Mouse (Mus musculus) heart, embryonic 13.5 days (tissue): ENCODE data around the gene Kansl1. TPM values are rescaled to one million over a fixed set of nuclear protein-coding genes. Genes with fewer than 3 reads are reported as not detected.

ENCODE experiments used
- ATAC-seq: fragments of 200-750 bp; cut with Nextera tagmentation; 2 replicates; pipeline ENCODE4 v1.8.0; 2017; ENCODE audit warnings: moderate TSS enrichment; ENCODE audit not compliant: insufficient number of reproducible peaks, low FRiP score, low TSS enrichment; ENCODE audit errors: extremely low read depth
- H3K27ac ChIP-seq: fragments of 300-500 bp; sonication (generic); replicated peaks from 2 replicates; pipeline ENCODE4 v1.5.1; 2015; ENCODE audit warnings: moderate library complexity, mild to moderate bottlenecking, inconsistent platforms
- H3K27me3 ChIP-seq: fragments of 300-500 bp; sonication (generic); replicated peaks from 2 replicates; pipeline ENCODE4 v1.6.1; 2015; ENCODE audit warnings: mild to moderate bottlenecking, inconsistent platforms
- H3K36me3 ChIP-seq: fragments of 300-500 bp; sonication (generic); 2 replicates; pipeline ENCODE4 v1.6.1; 2015; ENCODE audit warnings: mild to moderate bottlenecking, inconsistent platforms
- H3K4me1 ChIP-seq: fragments of 300-500 bp; sonication (generic); 2 replicates; pipeline ENCODE4 v1.6.1; 2015; ENCODE audit warnings: inconsistent platforms
- H3K4me2 ChIP-seq: fragments of 300-500 bp; sonication (generic); 2 replicates; pipeline ENCODE4 v1.6.1; 2015; ENCODE audit warnings: inconsistent platforms, mild to moderate bottlenecking, moderate library complexity
- H3K4me3 ChIP-seq: fragments of 300-500 bp; sonication (generic); 2 replicates; pipeline ENCODE4 v1.5.1; 2015; ENCODE audit warnings: moderate library complexity, mild to moderate bottlenecking, inconsistent platforms
- H3K9ac ChIP-seq: fragments of 300-500 bp; sonication (generic); 2 replicates; pipeline ENCODE4 v1.6.1; 2015; ENCODE audit warnings: inconsistent platforms, mild to moderate bottlenecking, moderate library complexity
- H3K9me3 ChIP-seq: fragments of 300-500 bp; sonication (generic); 2 replicates; pipeline ENCODE4 v1.6.1; 2016; ENCODE audit warnings: inconsistent platforms
- WGBS: fragments of 180-500 bp; shearing (Covaris S2); methylation state at CpG from one replicate; pipeline ENCODE4 v1.1.7; 2015; ENCODE audit warnings: mixed read lengths; 5-methylcytosine and 5-hydroxymethylcytosine counted together
- polyA plus RNA-seq: library from polyadenylated mRNA; unstranded; fragments of >200 nt; fragmentation: Nextera tagmentation; extraction: Ambion mirVana; gene quantifications from 2 replicates; pipeline ENCODE4 v1.2.1, GENCODE M21; 2015

The Kansl1 gene
- polyA plus RNA-seq, 1 experiment from 2014 or later = 13.3 TPM

GRCm38 (mm10) chr11:104305711-104306110 lies 162.9 kb downstream of the Kansl1 start:
- H3K9me3 ChIP-seq = no peaks in the 10 kb centered on the region
- no peak overlapping the region for H3K27ac ChIP-seq
- peaks cover 14% of the 10 kb centered on the region for H3K4me1 ChIP-seq
- no peak for ATAC-seq
- no peak overlapping the region for H3K4me2 ChIP-seq
- 85% methylated on average over 7 of the region's 7 CpGs for WGBS
- H3K27me3 ChIP-seq = peaks cover 38% of the 10 kb centered on the region
- H3K36me3 ChIP-seq = no peaks in the 10 kb centered on the region
- H3K9ac ChIP-seq = no peak overlapping the region
- no peak overlapping the region for H3K4me3 ChIP-seq

- WGBS = 59% methylated on average over 8 of the region's 8 CpGs
- Histone ChIP-seq H3K4me1 (peaks cover 14% of the 10 kb centered on the region), H3K4me2 (no peak overlapping the region), H3K4me3 (no peak overlapping the region), H3K9me3 (no peaks in the 10 kb centered on the region), H3K36me3 (no peaks in the 10 kb centered on the region), H3K9ac (no peak overlapping the region), H3K27ac (no peak overlapping the region), H3K27me3 (peaks cover 15% of the 10 kb centered on the region; the same call in 1 of the 2 replicates)
- no peak for ATAC-seq
Observed at GRCm38 (mm10) chr11:104303088-104303960, 165.3 kb downstream of the Kansl1 start.

GRCm38 (mm10) chr11:104302628-104303027 lies 166.0 kb downstream of the Kansl1 start:
- Histone ChIP-seq H3K36me3 (no peaks in the 10 kb centered on the region), H3K4me3 (no peak overlapping the region), H3K27me3 (peaks cover 10% of the 10 kb centered on the region; the same call in 1 of the 2 replicates), H3K27ac (no peak overlapping the region), H3K9ac (no peak overlapping the region), H3K9me3 (no peaks in the 10 kb centered on the region), H3K4me1 (peaks cover 14% of the 10 kb centered on the region), H3K4me2 (peak overlapping the region; percentile 1; the same call in 1 of the 2 replicates)
- ATAC-seq = no peak
- WGBS = 47% methylated on average over 12 of the region's 12 CpGs

- ATAC-seq = no peak
Observed at GRCm38 (mm10) chr11:104297671-104298070, 171.0 kb downstream of the Kansl1 start.

GRCm38 (mm10) chr11:104295656-104296055 lies 173.0 kb downstream of the Kansl1 start:
- H3K27me3 ChIP-seq = no peaks in the 10 kb centered on the region; the same call in 1 of the 2 replicates
- no peak overlapping the region for H3K27ac ChIP-seq
- H3K4me1 ChIP-seq = peaks cover 8% of the 10 kb centered on the region; the same call in 1 of the 2 replicates
- H3K9me3 ChIP-seq = no peaks in the 10 kb centered on the region
- no peak overlapping the region for H3K4me2 ChIP-seq
- no peak overlapping the region for H3K4me3 ChIP-seq
- H3K9ac ChIP-seq = no peak overlapping the region
- ATAC-seq = no peak
- no peaks in the 10 kb centered on the region for H3K36me3 ChIP-seq
- WGBS = 18% methylated on average over 6 of the region's 6 CpGs

More at GRCm38 (mm10) chr11:104297671-104298070, 171.0 kb downstream of the Kansl1 start:
- Histone ChIP-seq H3K4me3 (no peak overlapping the region), H3K9me3 (no peaks in the 10 kb centered on the region), H3K27me3 (0 out of 2 replicates have a peak, but pooled peaks cover 6% of the 10 kb centered on the region), H3K27ac (no peak overlapping the region), H3K4me2 (no peak overlapping the region), H3K9ac (no peak overlapping the region), H3K36me3 (no peaks in the 10 kb centered on the region), H3K4me1 (peaks cover 22% of the 10 kb centered on the region)
- 90% methylated on average over 3 of the region's 3 CpGs for WGBS

DNA sequence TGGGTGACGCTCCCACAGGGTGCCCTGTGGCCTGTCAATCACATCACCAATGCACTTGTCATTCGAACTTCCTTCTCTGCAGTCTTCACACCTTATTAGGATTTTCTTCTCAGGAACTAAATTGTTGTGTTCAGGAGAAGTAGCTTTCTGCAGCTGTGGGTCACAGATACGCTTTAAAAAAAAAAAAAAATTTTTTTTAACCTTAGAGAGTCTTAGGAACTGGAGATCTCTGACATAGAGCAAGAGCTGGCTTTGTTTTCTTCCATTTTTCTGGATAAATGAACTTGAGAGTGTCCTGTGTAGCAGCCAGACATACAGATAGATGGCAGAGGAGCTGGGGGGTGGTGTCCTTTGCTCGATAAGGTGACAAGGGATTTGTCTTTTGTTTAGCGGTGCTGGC lies 173.5 kb downstream of the Kansl1 start:
- no peaks in the 10 kb centered on the region for H3K9me3 ChIP-seq
- H3K27me3 ChIP-seq = no peaks in the 10 kb centered on the region; the same call in 1 of the 2 replicates
- WGBS = 48% methylated on average over 5 of the region's 5 CpGs
- H3K4me1 ChIP-seq = peaks cover 8% of the 10 kb centered on the region; the same call in 1 of the 2 replicates
- no peaks in the 10 kb centered on the region for H3K36me3 ChIP-seq
- H3K4me2 ChIP-seq = no peak overlapping the region
- no peak overlapping the region for H3K27ac ChIP-seq
- H3K4me3 ChIP-seq = no peak overlapping the region
- H3K9ac ChIP-seq = no peak overlapping the region
- no peak for ATAC-seq

GRCm38 (mm10) chr11:104293241-104293640 lies 175.4 kb downstream of the Kansl1 start:
- peaks cover 19% of the 10 kb centered on the region for H3K4me1 ChIP-seq
- H3K9ac ChIP-seq = no peak overlapping the region
- no peaks in the 10 kb centered on the region; the same call in 1 of the 2 replicates for H3K27me3 ChIP-seq
- ATAC-seq = no peak
- no peaks in the 10 kb centered on the region for H3K9me3 ChIP-seq
- no peak overlapping the region for H3K4me2 ChIP-seq
- no peaks in the 10 kb centered on the region for H3K36me3 ChIP-seq
- WGBS = 30% methylated on average over 9 of the region's 9 CpGs
- H3K4me3 ChIP-seq = no peak overlapping the region
- no peak overlapping the region for H3K27ac ChIP-seq

DNA sequence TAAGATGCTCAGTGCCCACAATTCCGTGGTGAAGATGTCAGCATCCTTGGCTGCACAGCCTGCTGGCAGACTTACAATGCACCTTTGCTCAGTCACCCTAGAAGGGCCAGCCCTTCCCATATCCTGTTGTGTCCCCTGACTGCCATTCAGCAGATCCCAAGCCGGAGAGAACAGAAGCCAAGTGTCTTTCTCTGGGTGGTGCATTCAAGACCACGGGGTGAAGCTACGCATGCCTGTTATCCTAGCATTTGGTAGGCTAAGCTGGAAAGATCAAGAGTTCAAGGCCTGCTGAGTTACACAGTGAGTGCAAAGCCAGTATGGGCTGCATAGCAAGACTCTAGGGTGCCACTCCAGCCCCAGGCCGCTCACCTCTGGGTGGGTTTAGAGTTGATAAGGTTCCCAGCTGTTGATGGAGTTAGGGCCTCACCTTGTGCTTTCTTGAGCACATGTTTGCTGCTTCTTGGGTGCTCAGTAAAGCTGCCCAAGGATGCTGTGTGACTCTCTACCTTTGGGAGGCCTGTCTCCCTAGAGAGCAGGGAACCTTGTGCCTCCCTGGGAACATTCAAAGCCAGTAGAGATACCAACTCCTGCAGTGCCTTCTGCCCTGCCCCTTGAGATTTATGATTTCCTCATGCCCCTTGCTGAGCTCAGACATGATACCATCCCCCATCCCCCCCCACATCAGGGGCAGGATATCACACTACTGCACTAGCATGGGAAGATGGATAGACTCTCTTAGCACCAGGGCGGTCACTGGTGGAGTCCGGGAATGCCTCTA lies 176.0 kb downstream of the Kansl1 start:
- H3K27ac ChIP-seq = no peak overlapping the region
- WGBS = 71% methylated on average over 7 of the region's 7 CpGs
- H3K9ac ChIP-seq = no peak overlapping the region
- ATAC-seq = no peak
- no peaks in the 10 kb centered on the region; the same call in 1 of the 2 replicates for H3K27me3 ChIP-seq
- H3K4me1 ChIP-seq = peaks cover 19% of the 10 kb centered on the region
- no peaks in the 10 kb centered on the region for H3K9me3 ChIP-seq
- no peak overlapping the region for H3K4me2 ChIP-seq
- H3K4me3 ChIP-seq = no peak overlapping the region
- no peaks in the 10 kb centered on the region for H3K36me3 ChIP-seq

- Histone ChIP-seq H3K27ac (no peak overlapping the region), H3K9ac (no peak overlapping the region)
Observed at GRCm38 (mm10) chr11:104289199-104290031, 179.2 kb downstream of the Kansl1 start.

DNA sequence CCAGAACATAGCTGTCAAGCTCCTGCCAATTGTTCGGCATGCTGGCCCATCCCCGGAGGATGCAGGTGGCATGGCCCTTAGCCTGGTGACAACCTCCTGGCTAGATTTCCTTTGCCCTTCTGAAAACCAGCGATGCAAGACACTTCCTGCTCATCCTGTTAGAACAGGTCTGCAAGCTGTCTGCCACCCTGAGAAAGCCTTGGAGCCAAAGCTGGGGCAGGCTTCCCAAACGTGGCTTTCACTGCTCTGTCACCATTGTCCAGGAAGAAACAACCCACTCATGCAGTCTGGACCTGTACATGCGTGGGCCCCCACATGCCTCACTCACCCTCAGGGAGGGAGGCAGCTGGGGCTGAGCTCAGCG lies 179.8 kb downstream of the Kansl1 start:
- H3K4me2 ChIP-seq = no peak overlapping the region
- H3K4me3 ChIP-seq = no peak overlapping the region
- 47% methylated on average over 6 of the region's 6 CpGs for WGBS
- no peaks in the 10 kb centered on the region for H3K36me3 ChIP-seq
- H3K27me3 ChIP-seq = no peaks in the 10 kb centered on the region; the same call in 1 of the 2 replicates
- no peaks in the 10 kb centered on the region for H3K9me3 ChIP-seq
- ATAC-seq = no peak
- no peak overlapping the region for H3K9ac ChIP-seq
- H3K27ac ChIP-seq = no peak overlapping the region
- H3K4me1 ChIP-seq = peaks cover 11% of the 10 kb centered on the region

More at GRCm38 (mm10) chr11:104289199-104290031, 179.2 kb downstream of the Kansl1 start:
- no peaks in the 10 kb centered on the region for H3K36me3 ChIP-seq
- peaks cover 11% of the 10 kb centered on the region for H3K4me1 ChIP-seq
- 17% methylated on average over 13 of the region's 13 CpGs for WGBS
- ATAC-seq = 0 out of 2 replicates have a peak, but pooled peaks have one; percentile 30
- H3K27me3 ChIP-seq = no peaks in the 10 kb centered on the region; the same call in 1 of the 2 replicates
- peak overlapping the region; percentile 35 for H3K4me2 ChIP-seq
- no peaks in the 10 kb centered on the region for H3K9me3 ChIP-seq
- no peak overlapping the region for H3K4me3 ChIP-seq
